Mouse (Mus musculus) spleen, adult 12 weeks (tissue): ENCODE data around the gene Myl6.

Experiments used
- DNase-seq: peaks from one replicate; pipeline ENCODE4 v3.0.0; 2022; ENCODE audit warnings: low spot score

The Myl6 gene

GRCm38 (mm10) chr10:128493695-128494666 lies at the start of gene Myl6:
TSS of gene Myl6 (minus strand) at chr10:128494145.
- peak; percentile 92 for DNase-seq

GRCm38 (mm10) chr10:128543100-128543499 lies 49.2 kb upstream of the Myl6 start:
- no peak for DNase-seq

- DNase-seq = no peak
Observed at GRCm38 (mm10) chr10:128538340-128538870, 44.5 kb upstream of the Myl6 start.

GRCm38 (mm10) chr10:128536266-128536940 lies 42.5 kb upstream of the Myl6 start:
- DNase-seq = peak; percentile 85

GRCm38 (mm10) chr10:128535624-128536265 lies 41.8 kb upstream of the Myl6 start:
- no peak for DNase-seq

- no peak for DNase-seq
Observed at GRCm38 (mm10) chr10:128535206-128535605, 41.3 kb upstream of the Myl6 start.

- no peak for DNase-seq
Observed at GRCm38 (mm10) chr10:128526366-128527356, 32.7 kb upstream of the Myl6 start.

- DNase-seq = peak; percentile 88
Observed at GRCm38 (mm10) chr10:128525671-128526308, 31.8 kb upstream of the Myl6 start, which contains the start of gene Esyt1. TSS of gene Esyt1 (minus strand) at chr10:128525871.

GRCm38 (mm10) chr10:128524732-128525662 lies 31.1 kb upstream of the Myl6 start:
- peak; percentile 64 for DNase-seq

- DNase-seq = no peak
Observed at GRCm38 (mm10) chr10:128524111-128524731, 30.3 kb upstream of the Myl6 start.

- DNase-seq = no peak
Observed at GRCm38 (mm10) chr10:128522351-128522750, 28.4 kb upstream of the Myl6 start.

GRCm38 (mm10) chr10:128520591-128520990 lies 26.6 kb upstream of the Myl6 start:
- DNase-seq = no peak

GRCm38 (mm10) chr10:128518833-128519232 lies 24.9 kb upstream of the Myl6 start:
- DNase-seq = peak; percentile 44

- no peak for DNase-seq
Observed at GRCm38 (mm10) chr10:128516677-128517076, 22.7 kb upstream of the Myl6 start.

GRCm38 (mm10) chr10:128516029-128516428 lies 22.1 kb upstream of the Myl6 start:
- DNase-seq = no peak

GRCm38 (mm10) chr10:128515044-128515443 lies 21.1 kb upstream of the Myl6 start:
- no peak for DNase-seq

- DNase-seq = no peak
Observed at GRCm38 (mm10) chr10:128511761-128512160, 17.8 kb upstream of the Myl6 start.

- no peak for DNase-seq
Observed at GRCm38 (mm10) chr10:128511189-128511588, 17.2 kb upstream of the Myl6 start.

GRCm38 (mm10) chr10:128510301-128510700 lies 16.4 kb upstream of the Myl6 start:
- DNase-seq = no peak
